Mouse (Mus musculus): ENCODE measurements at regions not wholly inside any gene's neighbourhood (a gene's known extent, or its start where the extent isn't known, plus 50 kb on each side); places are given as distances from the start of the nearest gene placed in this dataset.

DNA sequence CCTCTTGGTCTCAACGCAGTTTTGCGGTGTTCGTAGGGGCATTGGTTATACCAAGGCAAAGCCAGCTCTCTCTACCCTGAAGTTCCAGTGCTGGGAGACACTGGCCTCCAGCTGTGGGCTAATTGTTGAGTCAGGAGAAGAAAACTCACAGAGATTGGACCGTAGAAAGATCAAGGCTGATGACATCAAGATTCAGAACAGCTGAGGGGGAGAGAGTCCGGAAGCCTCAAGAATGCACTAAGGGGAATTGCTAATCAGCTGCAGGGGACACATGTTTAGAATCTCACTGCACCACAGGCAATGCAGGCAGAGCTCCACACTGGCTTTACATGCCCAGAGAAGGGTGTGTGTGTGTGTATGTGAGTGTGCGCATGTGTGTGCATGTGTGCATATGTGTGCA lies 59.6 kb upstream of the Prickle1 start:
- Histone ChIP-seq H3K27me3 (ENCODE audit: control insufficient read depth in 1 of 2, insufficient read depth in 2 of 2, low read length in 2 of 2) (no peaks in the 10 kb centered on the region), H3K27ac (ENCODE audit: control insufficient read depth, low read depth, low read length) (no peak overlapping the region), H3K4me3 (ENCODE audit: control insufficient read depth in 1 of 2, insufficient read depth in 1 of 2, low read depth in 2 of 2, low read length in 2 of 2) (no peak overlapping the region), H3K4me1 (ENCODE audit: control insufficient read depth in 1 of 2, insufficient read depth in 2 of 2, low read length in 2 of 2) (no peaks in the 10 kb centered on the region), H3K79me2 (ENCODE audit: control insufficient read depth, insufficient read depth, low read length, poor library complexity) (no peaks in the 10 kb centered on the region), H3K9me3 (replicated peaks; ENCODE audit: insufficient read depth, low read length) (no peaks in the 10 kb centered on the region), H3K36me3 (ENCODE audit: control insufficient read depth in 1 of 2, insufficient read depth in 2 of 2, low read length in 2 of 2) (no peaks in the 10 kb centered on the region), H3K9ac (ENCODE audit: control insufficient read depth, low read depth, low read length, poor library complexity, severe bottlenecking) (no peak overlapping the region)
- TF ChIP-seq ZMIZ1 (IDR thresholded peaks at IDR 0.05; ENCODE audit: low read depth, low read length), result no peak
- no peak for TF ChIP-seq CTCF (IDR thresholded peaks at IDR 0.05 in 2 of 3, conservative IDR thresholded peaks at IDR 0.05 in 1 of 3; ENCODE audit: control insufficient read depth in 1 of 3, insufficient read depth in 1 of 3, low read depth in 2 of 3, low read length in 3 of 3, poor library complexity in 1 of 3, severe bottlenecking in 1 of 3)
- no peak for TF ChIP-seq ELF1 (IDR thresholded peaks at IDR 0.05; ENCODE audit: low read depth, low read length)
- TF ChIP-seq GABPA (IDR thresholded peaks at IDR 0.05; ENCODE audit: low read depth, low read length), result no peak
- no peak for TF ChIP-seq MEF2A (IDR thresholded peaks at IDR 0.05; ENCODE audit: extremely low read depth, insufficient replicate concordance, low read depth, low read length, poor library complexity, severe bottlenecking)
- no peak for TF ChIP-seq ZC3H11A (IDR thresholded peaks at IDR 0.05; ENCODE audit: low read depth, low read length)
- TF ChIP-seq CHD1 (IDR thresholded peaks at IDR 0.05; ENCODE audit: low read depth, low read length), result no peak
- no peak for TF ChIP-seq TBP (IDR thresholded peaks at IDR 0.05; ENCODE audit: low read depth, low read length)
- no peak; the same call in 1 of the 2 replicates for TF ChIP-seq POLR2AphosphoS5 (IDR thresholded peaks at IDR 0.05; ENCODE audit: borderline replicate concordance, low read depth, low read length)
- TF ChIP-seq MYC (IDR thresholded peaks at IDR 0.05; ENCODE audit: low read depth, low read length), result no peak
- no peak for TF ChIP-seq HCFC1 (IDR thresholded peaks at IDR 0.05; ENCODE audit: low read depth, low read length)
- TF ChIP-seq EP300 (IDR thresholded peaks at IDR 0.05; ENCODE audit: low read depth in 1 of 2, low read length in 2 of 2), result no peak
- TF ChIP-seq TCF12 (IDR thresholded peaks at IDR 0.05; ENCODE audit: low read depth, low read length), result no peak
- no peak for DNase-seq (ENCODE audit: low read depth, low spot score)

- H3K27me3 ChIP-seq (ENCODE audit: control insufficient read depth in 1 of 2, insufficient read depth in 2 of 2, low read length in 2 of 2), result no peaks in the 10 kb centered on the region
- no peak for DNase-seq (ENCODE audit: low read depth, low spot score)
- no peaks in the 10 kb centered on the region for H3K4me1 ChIP-seq (ENCODE audit: control insufficient read depth in 1 of 2, insufficient read depth in 2 of 2, low read length in 2 of 2)
- H3K9ac ChIP-seq (ENCODE audit: control insufficient read depth, low read depth, low read length, poor library complexity, severe bottlenecking), result no peak overlapping the region
- H3K4me3 ChIP-seq (ENCODE audit: control insufficient read depth in 1 of 2, insufficient read depth in 1 of 2, low read depth in 2 of 2, low read length in 2 of 2), result no peak overlapping the region
- H3K79me2 ChIP-seq (ENCODE audit: control insufficient read depth, insufficient read depth, low read length, poor library complexity), result no peaks in the 10 kb centered on the region
- H3K36me3 ChIP-seq (ENCODE audit: control insufficient read depth in 1 of 2, insufficient read depth in 2 of 2, low read length in 2 of 2), result no peaks in the 10 kb centered on the region
- no peak overlapping the region for H3K27ac ChIP-seq (ENCODE audit: control insufficient read depth, low read depth, low read length)
- no peak for TF ChIP-seq MYB (IDR thresholded peaks at IDR 0.05; ENCODE audit: low read depth, low read length)
- no peak for TF ChIP-seq MXI1 (IDR thresholded peaks at IDR 0.05; ENCODE audit: low read depth, low read length)
- TF ChIP-seq BHLHE40 (IDR thresholded peaks at IDR 0.05; ENCODE audit: borderline replicate concordance, low read depth, low read length), result no peak
- TF ChIP-seq JUND (IDR thresholded peaks at IDR 0.05; ENCODE audit: low read depth, low read length), result no peak
- TF ChIP-seq HCFC1 (IDR thresholded peaks at IDR 0.05; ENCODE audit: low read depth, low read length), result no peak
- no peak for TF ChIP-seq UBTF (IDR thresholded peaks at IDR 0.05; ENCODE audit: borderline replicate concordance, insufficient read depth, low read depth, low read length)
- TF ChIP-seq MAZ (IDR thresholded peaks at IDR 0.05; ENCODE audit: low read depth, low read length), result no peak
- TF ChIP-seq TBP (IDR thresholded peaks at IDR 0.05; ENCODE audit: low read depth, low read length), result no peak
- no peak for TF ChIP-seq CHD2 (IDR thresholded peaks at IDR 0.05; ENCODE audit: low read length)
- no peak for TF ChIP-seq EP300 (IDR thresholded peaks at IDR 0.05; ENCODE audit: low read depth in 1 of 2, low read length in 2 of 2)
- TF ChIP-seq CHD1 (IDR thresholded peaks at IDR 0.05; ENCODE audit: low read depth, low read length), result no peak
- no peak for TF ChIP-seq POLR2AphosphoS5 (IDR thresholded peaks at IDR 0.05; ENCODE audit: borderline replicate concordance, low read depth, low read length)
- no peak for TF ChIP-seq MYC (IDR thresholded peaks at IDR 0.05; ENCODE audit: low read depth, low read length)
- H3K9me3 ChIP-seq (replicated peaks; ENCODE audit: insufficient read depth, low read length), result no peaks in the 10 kb centered on the region
Observed at GRCm38 (mm10) chr15:93653378-93653777, 57.7 kb upstream of the Prickle1 start.
